Mouse (Mus musculus) spleen, postnatal 10 days (tissue): ENCODE measurements around the gene Oser1.

Source experiments
- DNase-seq, 2 experiments: peaks; one replicate each; pipeline ENCODE4 v3.0.0; 2021 to 2022; ENCODE audit warnings: low spot score in 2 of 2

The Oser1 gene

DNA sequence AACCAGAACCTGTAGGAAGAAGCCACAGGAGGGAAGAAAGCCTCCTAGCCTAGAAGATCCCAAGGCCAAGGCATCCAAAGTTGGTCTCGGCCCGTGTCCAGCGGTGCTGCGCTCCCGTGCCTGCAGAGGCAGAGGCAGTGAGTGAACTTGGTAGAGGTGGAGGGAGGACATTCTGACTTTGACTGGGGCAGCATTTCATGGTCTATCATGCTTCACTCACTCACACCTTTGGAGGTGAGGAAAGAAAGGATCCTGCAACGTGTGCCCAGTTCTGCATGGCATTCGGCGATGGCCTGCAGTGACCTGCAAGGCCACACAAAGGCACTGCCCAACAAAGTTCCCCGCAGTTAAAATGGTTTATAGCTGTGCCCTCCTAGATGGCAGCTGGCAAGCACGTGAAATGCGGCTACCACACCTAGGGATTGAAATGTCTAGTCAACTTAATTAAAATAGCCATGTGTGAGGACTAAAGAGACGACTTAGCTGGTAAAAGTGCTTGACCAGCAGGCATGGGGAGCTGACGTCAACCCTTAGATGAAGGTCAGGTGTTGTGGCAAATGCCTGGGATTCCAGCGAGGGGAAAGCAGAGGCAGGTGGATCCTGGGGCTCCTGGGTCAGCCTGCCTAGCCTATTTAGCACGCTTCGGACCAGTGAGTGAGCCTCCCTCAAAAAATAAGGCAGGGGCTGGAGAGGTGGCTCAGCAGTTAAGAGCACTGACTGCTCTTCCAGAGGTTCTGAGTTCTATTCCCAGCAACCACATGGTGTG lies 63.5 kb downstream of the Oser1 start:
- DNase-seq = no peak

DNA sequence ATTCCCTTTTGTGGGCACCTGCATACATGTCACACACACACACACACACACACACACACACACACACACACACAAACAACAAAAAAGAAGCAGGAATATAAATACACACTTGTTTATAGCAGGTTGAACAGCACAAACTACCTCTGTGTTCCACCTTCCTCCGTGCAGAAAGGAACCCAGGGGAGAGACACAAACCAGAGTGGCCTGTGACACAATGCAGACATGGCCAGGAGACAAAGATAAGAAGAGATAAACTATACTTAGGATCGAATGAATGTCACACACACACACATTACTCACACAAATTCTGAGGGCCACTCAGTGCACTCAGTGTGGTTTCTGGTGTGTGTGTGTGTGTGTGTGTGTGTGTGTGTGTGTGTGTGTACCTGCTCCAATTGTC lies 65.2 kb downstream of the Oser1 start:
- no peak for DNase-seq

DNA sequence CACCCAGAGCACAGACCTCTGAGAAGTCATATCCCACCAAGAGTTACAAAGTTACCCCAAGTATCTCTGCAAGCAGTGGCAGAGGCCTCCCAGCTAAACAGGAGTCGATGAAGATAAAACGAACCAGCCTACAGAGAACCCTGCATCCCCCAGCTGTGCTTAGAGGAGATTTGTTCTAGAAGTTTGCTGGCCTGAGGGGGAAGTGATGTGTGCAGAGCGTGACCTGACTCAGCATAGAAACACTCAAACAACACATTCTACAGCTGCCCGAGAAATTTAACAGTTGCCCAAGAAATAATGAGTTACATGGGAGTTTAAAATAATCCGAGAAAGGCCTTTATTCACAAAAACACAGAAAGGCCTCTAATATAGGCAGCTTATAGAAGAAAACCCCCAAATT lies 65.8 kb downstream of the Oser1 start:
- DNase-seq = peak in 1 of 2 experiments; percentile 38

DNA sequence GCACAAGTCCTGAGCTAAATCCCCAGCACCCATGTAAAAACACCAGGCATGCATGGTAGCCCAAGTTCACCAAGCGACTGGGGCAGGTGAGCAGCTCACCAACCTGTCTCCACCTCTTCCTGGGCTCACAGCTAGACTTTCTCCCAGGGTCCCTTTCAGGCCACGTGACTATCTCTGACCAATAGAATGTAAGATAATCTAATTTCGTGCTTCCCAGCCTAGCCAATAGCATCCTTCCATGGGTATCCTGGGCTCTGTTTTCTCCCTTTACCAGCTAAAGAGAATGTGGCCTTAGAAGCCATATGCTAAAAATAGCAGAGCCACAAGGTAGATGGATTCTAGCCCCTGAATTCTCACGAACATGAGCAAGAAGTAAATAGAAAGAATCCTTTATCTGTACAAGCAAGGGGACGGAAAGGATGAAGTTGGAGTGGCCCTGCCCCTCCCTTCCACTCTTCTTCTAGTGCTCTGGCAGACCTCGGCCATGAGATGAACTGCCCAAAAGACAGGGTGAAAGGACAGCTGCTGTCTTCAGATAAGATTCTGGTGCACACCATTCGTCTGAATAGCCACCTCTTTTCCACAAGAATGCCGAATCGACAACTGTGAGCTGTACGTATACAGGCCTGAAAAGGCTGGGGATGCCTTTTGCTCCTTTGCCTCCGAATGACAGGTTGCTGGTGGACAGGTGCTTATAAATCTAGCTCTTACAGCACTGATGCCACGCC lies 68.2 kb downstream of the Oser1 start:
- peak; percentile 31 to 63 for DNase-seq
